Mouse (Mus musculus) duodenum, adult 2 months (tissue): ENCODE measurements around the gene Ucp3. TPM values are rescaled to one million over a fixed set of nuclear protein-coding genes. Genes with fewer than 3 reads are reported as not detected.

Experiments
- polyA plus RNA-seq: library from polyadenylated mRNA; depleted of rRNA; stranded (reverse); fragments of >200 nt; gene quantifications from 2 replicates; pipeline ENCODE4 v1.2.3, GENCODE M21; 2012; ENCODE audit warnings: low replicate concordance; rRNA removed

The Ucp3 gene
- polyA plus RNA-seq, result 0.41 TPM in 2 replicates

GRCm38 (mm10) chr7:100472777-100473176 lies at the start of gene Ucp3:
TSS of gene Ucp3 (plus strand) at chr7:100472990.

GRCm38 (mm10) chr7:100493117-100493483 lies 20.3 kb downstream of the Ucp3 start, which contains the start of gene Ucp2:
TSS of gene Ucp2 (plus strand) at chr7:100493337.

GRCm38 (mm10) chr7:100514573-100514972 lies 41.8 kb downstream of the Ucp3 start, which contains the start of gene Dnajb13:
TSS of gene Dnajb13 (minus strand) at chr7:100514960.

Other genes starting within 250 kb of the Ucp3 start
- 0.82 and 4.2 TPM in 2 replicates for gene Pgm2l1, start 245.6 kb upstream of the Ucp3 start, polyA plus RNA-seq
- 0.11 and 0.15 TPM in 2 replicates for gene P4ha3, start 187.5 kb upstream of the Ucp3 start, polyA plus RNA-seq
- 8.4 and 18.8 TPM in 2 replicates for gene C2cd3, start 100.8 kb upstream of the Ucp3 start, polyA plus RNA-seq
- 58.7 and 206 TPM in 2 replicates for gene Ppme1, start 100.7 kb upstream of the Ucp3 start, polyA plus RNA-seq
- gene Ucp2, start 20.3 kb downstream of the Ucp3 start, polyA plus RNA-seq, result 908 and 1,967 TPM in 2 replicates
- gene Dnajb13, start 42.0 kb downstream of the Ucp3 start, polyA plus RNA-seq, result 0.36 TPM in 1 of 2 replicates, not detected in the other
- gene Coa4, start 64.1 kb downstream of the Ucp3 start, polyA plus RNA-seq, result 9.2 and 14.8 TPM in 2 replicates
- 26.5 and 34.5 TPM in 2 replicates for gene Rab6a, start 134.4 kb downstream of the Ucp3 start, polyA plus RNA-seq
- 4.8 and 5.2 TPM in 2 replicates for gene Mrpl48, start 135.3 kb downstream of the Ucp3 start, polyA plus RNA-seq
- 7.5 and 20.7 TPM in 2 replicates for gene Plekhb1, start 189.4 kb downstream of the Ucp3 start, polyA plus RNA-seq
- gene Fam168a, start 233.6 kb downstream of the Ucp3 start, polyA plus RNA-seq, result 15.5 and 31.6 TPM in 2 replicates